Mouse (Mus musculus) right cerebral cortex, adult 18-20 months (tissue): Measurements from ENCODE around the gene Gm34653.
A peak's percentile ranks its signal among the peaks of the same experiment; 100 is the strongest.
"Not testable (repeated sequence)": the region's sequence is repeated elsewhere in the genome, so short reads cannot be mapped to it uniquely, and the experiment has no call there.

Experiments
- DNase-seq: peaks from one replicate; pipeline ENCODE4 v3.0.0; 2022; ENCODE audit warnings: mixed read lengths

Gm34653 gene

GRCm38 (mm10) chr2:34832766-34833457, at the start of gene Gm34653:
Gm34653 (plus strand) TSS chr2:34833007.
- not testable (repeated sequence) for DNase-seq

- DNase-seq = no peak
These were observed 49.5 kb upstream of the Gm34653 start for GRCm38 (mm10) chr2:34783064-34784020.

- DNase-seq = no peak
These were observed 48.7 kb upstream of the Gm34653 start for GRCm38 (mm10) chr2:34784085-34784484.

DNA sequence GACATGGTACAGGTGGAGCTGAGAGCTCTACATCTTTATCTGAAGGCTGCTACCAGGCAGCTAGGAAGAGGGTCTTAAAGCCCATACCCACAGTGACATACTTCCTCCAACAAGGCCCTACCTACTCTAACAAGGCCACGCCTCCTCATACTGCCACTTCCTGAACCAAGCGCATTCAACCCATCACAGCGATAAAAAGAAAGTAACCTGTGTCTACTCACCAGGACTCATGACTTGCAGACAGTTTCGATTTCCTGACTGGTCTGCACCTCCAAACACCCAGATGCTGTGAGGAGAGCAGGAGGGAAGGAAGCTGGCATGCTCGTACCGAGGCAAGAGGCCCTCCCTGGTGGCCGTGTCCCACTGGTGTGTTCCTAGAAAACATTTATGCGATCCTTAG, 42.5 kb upstream of the Gm34653 start:
- no peak for DNase-seq

DNA sequence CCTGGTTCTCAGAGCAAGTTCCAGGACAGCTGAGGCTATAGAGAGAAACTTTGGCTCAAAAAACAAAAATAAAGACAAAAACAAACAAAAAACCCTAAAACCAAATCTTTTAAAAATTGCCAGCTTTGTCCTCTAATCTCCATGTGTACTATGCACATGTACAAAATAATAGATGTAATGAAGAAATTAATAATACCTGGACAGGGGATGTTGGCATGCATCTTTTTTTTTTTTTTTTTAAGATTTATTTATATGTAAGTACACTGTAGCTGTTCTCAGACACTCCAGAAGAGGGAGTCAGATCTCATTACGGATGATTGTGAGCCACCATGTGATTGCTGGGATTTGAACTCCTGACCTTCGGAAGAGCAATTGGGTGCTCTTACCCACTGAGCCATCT, 40.3 kb upstream of the Gm34653 start:
- DNase-seq = not testable (repeated sequence)

DNA sequence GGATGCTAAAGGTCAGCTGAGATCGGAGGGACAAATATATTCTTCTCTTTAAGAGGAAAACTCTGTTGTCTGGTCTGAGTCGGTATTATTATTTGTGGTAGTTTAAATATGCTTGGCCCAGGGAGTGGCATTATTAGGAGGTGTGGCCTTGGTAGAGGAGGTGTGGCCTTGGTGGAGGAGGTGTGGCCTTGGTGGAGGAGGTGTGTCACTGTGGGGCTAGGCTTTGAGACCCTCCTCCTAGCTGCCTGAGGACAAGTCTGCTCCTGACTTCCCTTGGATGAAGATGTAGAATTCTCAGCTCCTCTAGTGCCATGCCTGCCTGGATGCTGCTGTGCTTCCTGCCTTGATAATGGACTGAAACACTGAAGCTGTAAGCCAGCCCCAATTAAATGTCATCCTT, 38.3 kb upstream of the Gm34653 start:
- DNase-seq = no peak

GRCm38 (mm10) chr2:34795426-34795825, 37.4 kb upstream of the Gm34653 start:
- DNase-seq = no peak

DNA sequence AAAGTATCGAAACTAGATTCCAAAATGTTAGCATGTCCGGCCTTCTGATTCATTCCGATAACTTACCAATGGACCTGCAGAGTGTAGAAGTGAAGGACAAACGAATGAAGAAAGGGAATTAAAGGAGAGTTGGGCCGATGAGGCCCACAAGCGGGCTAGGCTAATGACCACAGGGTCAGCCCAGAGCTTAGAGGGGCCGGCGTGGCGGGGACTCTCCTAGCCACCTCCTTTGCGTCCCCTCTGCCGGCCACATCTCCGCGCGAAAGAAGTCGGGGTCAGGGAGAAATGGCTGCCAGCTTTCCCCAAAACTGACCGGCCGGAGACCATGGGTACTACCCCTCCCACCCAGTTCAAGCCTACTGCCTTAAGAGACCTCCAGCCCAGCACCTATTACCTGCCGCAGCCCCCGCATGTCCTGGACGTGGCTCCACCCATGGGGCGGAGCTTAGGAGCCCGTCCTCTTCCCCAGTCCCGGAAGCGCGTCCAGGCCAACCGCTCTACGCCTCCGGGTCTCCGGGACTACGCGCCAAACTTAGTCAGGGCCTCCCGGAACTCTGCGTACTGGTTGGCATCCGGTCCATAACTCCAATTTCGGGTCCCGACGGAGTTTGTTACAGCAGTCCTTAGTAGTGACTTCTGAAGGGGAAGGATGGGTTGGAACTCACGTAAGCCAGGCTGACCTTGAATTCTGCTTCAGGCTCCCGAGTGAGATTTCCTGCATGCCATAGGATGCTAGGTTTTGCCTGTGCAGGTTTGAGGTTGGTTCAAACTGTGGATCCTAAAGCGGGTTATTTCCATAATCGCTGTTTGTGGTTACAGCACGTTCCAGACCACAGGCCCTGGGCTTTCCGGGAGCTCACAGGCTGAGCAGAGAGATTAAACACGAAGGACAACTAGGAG, 33.2 kb upstream of the Gm34653 start, which contains the start of gene Rabepk:
TSS of gene Rabepk (minus strand) at position 556 of the 900 bp plus-strand sequence.
- peak; percentile 87 for DNase-seq

DNA sequence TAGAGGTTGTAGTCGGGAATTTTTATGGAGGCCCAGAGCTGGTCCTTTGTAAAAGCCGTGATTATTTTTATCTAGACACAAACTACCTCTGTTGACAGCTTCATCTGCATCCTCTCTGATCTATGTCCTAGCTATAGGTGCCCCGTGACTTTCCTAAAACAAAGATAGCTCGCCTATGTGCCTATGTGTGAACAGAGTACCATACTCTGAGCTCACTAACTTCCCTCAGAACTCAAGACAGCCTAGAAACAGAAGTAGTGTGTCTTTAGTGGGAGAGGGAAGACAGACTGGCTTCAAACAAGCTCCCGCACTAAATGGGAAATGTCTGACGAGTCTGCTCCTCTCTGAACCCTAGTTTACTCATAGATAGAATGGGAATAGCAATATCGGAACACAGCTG, 32.4 kb upstream of the Gm34653 start:
- no peak for DNase-seq

- peak; percentile 98 for DNase-seq
These were observed 31.0 kb upstream of the Gm34653 start for GRCm38 (mm10) chr2:34801516-34802482.

DNA sequence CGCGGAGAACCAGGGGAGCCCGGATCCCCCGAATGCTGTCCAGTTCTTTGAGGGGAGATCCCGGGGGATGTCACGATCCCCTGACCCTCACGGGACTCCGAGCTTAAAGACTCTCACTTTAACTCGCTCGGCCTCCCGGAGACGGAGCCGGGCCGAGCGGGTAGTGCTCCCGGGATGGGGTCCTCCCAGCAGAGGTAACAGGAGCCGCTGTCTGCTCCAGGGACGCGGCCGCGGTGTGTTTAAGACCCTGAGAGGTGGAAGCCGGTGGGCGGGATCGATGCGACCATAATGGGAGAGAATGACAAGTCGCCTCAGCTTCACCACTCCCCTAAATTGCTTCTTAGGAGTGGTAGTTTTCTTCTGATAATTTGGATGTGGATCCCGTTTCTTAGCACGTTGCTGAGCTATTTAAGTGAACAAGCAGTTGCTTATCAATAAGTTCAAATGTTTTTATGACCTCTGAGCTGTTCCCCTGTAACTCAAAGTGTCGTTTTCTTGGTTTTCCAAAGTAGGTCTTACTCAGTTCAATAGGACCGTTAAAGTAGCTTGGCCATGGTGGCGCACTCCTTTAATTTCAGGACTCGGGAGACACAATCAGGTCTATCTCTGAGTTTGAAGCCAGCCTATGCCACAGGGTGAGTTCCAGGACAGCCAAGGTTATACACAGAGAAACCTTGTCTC, 30.1 kb upstream of the Gm34653 start:
- peak; percentile 22 for DNase-seq

GRCm38 (mm10) chr2:34803746-34804145, 29.1 kb upstream of the Gm34653 start:
- no peak for DNase-seq

- DNase-seq = no peak
These were observed 28.6 kb upstream of the Gm34653 start for GRCm38 (mm10) chr2:34804172-34804571.

- no peak for DNase-seq
These were observed 28.0 kb upstream of the Gm34653 start for GRCm38 (mm10) chr2:34804815-34805214.

- no peak for DNase-seq
These were observed 27.4 kb upstream of the Gm34653 start for GRCm38 (mm10) chr2:34805364-34805950.

- no peak for DNase-seq
These were observed 24.8 kb upstream of the Gm34653 start for GRCm38 (mm10) chr2:34808057-34808456.

DNA sequence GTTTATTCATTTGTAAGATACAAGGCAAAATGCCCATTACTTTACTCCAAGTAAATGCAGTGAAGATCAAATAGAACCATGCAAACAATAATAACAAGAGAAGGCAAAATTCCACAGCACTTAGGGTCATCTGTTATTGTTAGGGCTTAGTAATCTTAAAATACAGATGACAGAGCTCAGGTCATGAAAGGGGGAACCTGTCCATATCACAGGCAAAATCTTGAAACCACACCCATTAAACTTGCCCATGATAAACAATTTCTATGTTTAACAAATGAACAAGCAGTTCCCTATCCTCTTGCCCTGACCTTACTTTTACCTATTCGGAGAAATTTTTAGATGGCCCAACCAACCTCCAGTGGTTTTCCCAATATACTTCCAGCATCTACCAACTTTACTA, 23.2 kb upstream of the Gm34653 start:
- no peak for DNase-seq

- no peak for DNase-seq
These were observed 22.0 kb upstream of the Gm34653 start for GRCm38 (mm10) chr2:34810775-34811174.

DNA sequence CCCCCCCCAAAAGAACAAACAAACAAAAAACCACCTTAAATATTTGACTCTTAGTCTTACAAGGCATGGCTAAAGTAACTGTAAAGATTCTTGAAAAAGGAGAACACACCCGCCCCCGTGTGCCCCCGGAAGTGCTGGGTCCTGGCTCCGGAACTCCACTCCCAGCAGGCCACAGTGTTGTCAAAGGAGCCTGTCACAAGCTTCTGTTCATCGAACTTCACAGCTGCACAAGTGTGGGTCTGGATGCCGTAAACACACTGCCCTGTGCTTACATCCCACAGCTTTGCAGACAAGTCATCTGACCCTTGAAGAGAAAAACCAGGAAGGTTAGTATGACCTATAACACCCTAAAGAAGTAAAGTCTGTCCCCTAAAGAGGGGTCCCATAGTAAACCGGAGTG, 20.1 kb upstream of the Gm34653 start:
- DNase-seq = no peak

- not testable (repeated sequence) for DNase-seq
These were observed 16.9 kb upstream of the Gm34653 start for GRCm38 (mm10) chr2:34815893-34816292.

- no peak for DNase-seq
These were observed 14.3 kb upstream of the Gm34653 start for GRCm38 (mm10) chr2:34818492-34818891.
